Mouse (Mus musculus) cerebellum, adult 2 months (tissue): ENCODE results near the gene Atp1a4.

ENCODE experiments used
- CTCF ChIP-seq: fragments of 200-500 bp; IDR thresholded peaks from 2 replicates; pipeline ENCODE4 v1.5.1; 2011; ENCODE audit warnings: low read depth, mild to moderate bottlenecking, control low read depth, low read length, moderate library complexity, borderline replicate concordance; ENCODE audit not compliant: insufficient read depth
- POLR2A ChIP-seq: fragments of 200-500 bp; IDR thresholded peaks from 2 replicates; pipeline ENCODE4 v1.6.1; 2011; ENCODE audit warnings: low read length, control low read depth, borderline replicate concordance; ENCODE audit not compliant: insufficient read depth

GRCm38 (mm10) chr1:172261477-172262078 is 3.4 kb upstream of the Atp1a4 start, which contains the start of gene Igsf8:
- TF ChIP-seq POLR2A: no peak
- no peak for TF ChIP-seq CTCF
